Mouse (Mus musculus) small intestine, adult 2 months (tissue): ENCODE results near the gene Grip2. TPM values are rescaled to one million over a fixed set of nuclear protein-coding genes. Genes with fewer than 3 reads are reported as not detected.
A peak's percentile ranks its signal among the peaks of the same experiment; 100 is the strongest.

ENCODE experiments used
- H3K27ac ChIP-seq: fragments of 200-500 bp; 2 replicates; pipeline ENCODE4 v1.5.1; 2012; ENCODE audit warnings: low read depth, low read length, control low read depth, inconsistent platforms; ENCODE audit not compliant: insufficient read depth
- H3K27me3 ChIP-seq: fragments of 200-500 bp; 2 replicates; pipeline ENCODE4 v1.6.1; 2012; ENCODE audit warnings: mild to moderate bottlenecking, moderate library complexity, low read length, inconsistent platforms; ENCODE audit not compliant: control insufficient read depth, insufficient read depth
- H3K36me3 ChIP-seq: fragments of 200-500 bp; 2 replicates; pipeline ENCODE4 v1.6.1; 2012; ENCODE audit warnings: mild to moderate bottlenecking, low read length, control low read depth, inconsistent platforms; ENCODE audit not compliant: control insufficient read depth, insufficient read depth
- H3K4me1 ChIP-seq: fragments of 200-500 bp; 2 replicates; pipeline ENCODE4 v1.6.1; 2012; ENCODE audit warnings: low read length, inconsistent platforms, mixed read lengths; ENCODE audit not compliant: control insufficient read depth, insufficient read depth, insufficient read length
- H3K4me3 ChIP-seq: fragments of 200-500 bp; 2 replicates; pipeline ENCODE4 v1.5.1; 2012; ENCODE audit warnings: low read depth, mild to moderate bottlenecking, control low read depth, inconsistent platforms, low read length, moderate library complexity
- CTCF ChIP-seq: fragments of 200-500 bp; IDR thresholded peaks from 2 replicates; pipeline ENCODE4 v1.5.1; 2012; ENCODE audit warnings: low read depth, mild to moderate bottlenecking, control low read depth, inconsistent platforms, low read length, moderate library complexity, mixed read lengths; ENCODE audit not compliant: insufficient replicate concordance, insufficient read length; ENCODE audit errors: extremely low read depth
- POLR2A ChIP-seq: fragments of 200-500 bp; IDR thresholded peaks from 2 replicates; pipeline ENCODE4 v1.6.1; 2012; ENCODE audit warnings: low read depth, mild to moderate bottlenecking, control low read depth, inconsistent platforms, low read length, moderate library complexity
- WGBS: fragments of 180-500 bp; shearing (Covaris S2); methylation state at CpG from one replicate; pipeline ENCODE4 v1.1.7; 2018; 5-methylcytosine and 5-hydroxymethylcytosine counted together
- polyA plus RNA-seq: library from polyadenylated mRNA; depleted of rRNA; stranded (reverse); fragments of >200 nt; gene quantifications from 2 replicates; pipeline ENCODE4 v1.2.3, GENCODE M21; 2012

Grip2 gene
- polyA plus RNA-seq, 1 experiment = 0.82 TPM

DNA sequence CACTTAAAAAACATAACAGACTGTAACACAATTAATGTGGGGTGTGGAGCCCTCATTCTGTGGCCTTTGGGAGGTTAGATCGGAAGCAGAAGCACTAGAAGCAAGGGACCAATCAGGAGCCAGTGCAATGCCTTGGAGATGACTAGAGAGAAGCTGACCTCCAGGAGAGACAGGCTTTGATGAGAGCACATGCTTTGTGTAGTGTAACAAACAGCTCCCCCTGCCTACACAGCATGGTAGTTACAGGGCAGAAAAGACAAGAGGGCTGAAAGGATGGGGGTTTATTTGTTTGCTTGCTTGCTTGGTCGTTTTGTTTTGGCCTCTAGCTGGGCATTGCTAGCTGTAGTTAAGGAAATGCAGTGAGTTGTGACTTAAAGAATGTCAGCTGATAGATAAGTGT is 25.5 kb upstream of the Grip2 start:
- no peak overlapping the region for H3K27ac ChIP-seq
- 7% methylated on average over 2 of the region's 2 CpGs for WGBS
- no peak for TF ChIP-seq POLR2A
- no peak for TF ChIP-seq CTCF

GRCm38 (mm10) chr6:91843628-91844153 is 16.6 kb upstream of the Grip2 start:
- 0 out of 2 replicates have a peak overlapping the region, but pooled peaks have one; percentile 15 for H3K4me3 ChIP-seq
- no peak overlapping the region for H3K27ac ChIP-seq
- TF ChIP-seq CTCF = no peak
- TF ChIP-seq POLR2A = no peak
- H3K27me3 ChIP-seq = peaks cover 29% of the 10 kb centered on the region
- H3K36me3 ChIP-seq = no peaks in the 10 kb centered on the region
- peaks cover 4% of the 10 kb centered on the region; the same call in 1 of the 2 replicates for H3K4me1 ChIP-seq
- WGBS = 5% methylated on average over 65 of the region's 69 CpGs

More for the DNA sequence above, 25.5 kb upstream of the Grip2 start:
- H3K27me3 ChIP-seq = no peaks in the 10 kb centered on the region
- H3K4me3 ChIP-seq = no peak overlapping the region
- H3K4me1 ChIP-seq = no peaks in the 10 kb centered on the region
- no peaks in the 10 kb centered on the region for H3K36me3 ChIP-seq

GRCm38 (mm10) chr6:91842897-91843627 is 16.0 kb upstream of the Grip2 start:
- peaks cover 33% of the 10 kb centered on the region for H3K27me3 ChIP-seq
- no peaks in the 10 kb centered on the region for H3K36me3 ChIP-seq
- TF ChIP-seq POLR2A (no peak), CTCF (no peak)
- H3K4me1 ChIP-seq = peaks cover 4% of the 10 kb centered on the region; the same call in 1 of the 2 replicates
- 4% methylated on average over 46 of the region's 46 CpGs for WGBS
- H3K27ac ChIP-seq = no peak overlapping the region
- 0 out of 2 replicates have a peak overlapping the region, but pooled peaks have one; percentile 15 for H3K4me3 ChIP-seq

GRCm38 (mm10) chr6:91839010-91839871 is 12.2 kb upstream of the Grip2 start:
- no peak for TF ChIP-seq POLR2A
- no peak for TF ChIP-seq CTCF
- H3K36me3 ChIP-seq = no peaks in the 10 kb centered on the region
- H3K4me3 ChIP-seq = no peak overlapping the region
- no peak overlapping the region for H3K27ac ChIP-seq
- peaks cover 4% of the 10 kb centered on the region; the same call in 1 of the 2 replicates for H3K4me1 ChIP-seq
- 18% methylated on average over 23 of the region's 23 CpGs for WGBS
- H3K27me3 ChIP-seq = peaks cover 21% of the 10 kb centered on the region

DNA sequence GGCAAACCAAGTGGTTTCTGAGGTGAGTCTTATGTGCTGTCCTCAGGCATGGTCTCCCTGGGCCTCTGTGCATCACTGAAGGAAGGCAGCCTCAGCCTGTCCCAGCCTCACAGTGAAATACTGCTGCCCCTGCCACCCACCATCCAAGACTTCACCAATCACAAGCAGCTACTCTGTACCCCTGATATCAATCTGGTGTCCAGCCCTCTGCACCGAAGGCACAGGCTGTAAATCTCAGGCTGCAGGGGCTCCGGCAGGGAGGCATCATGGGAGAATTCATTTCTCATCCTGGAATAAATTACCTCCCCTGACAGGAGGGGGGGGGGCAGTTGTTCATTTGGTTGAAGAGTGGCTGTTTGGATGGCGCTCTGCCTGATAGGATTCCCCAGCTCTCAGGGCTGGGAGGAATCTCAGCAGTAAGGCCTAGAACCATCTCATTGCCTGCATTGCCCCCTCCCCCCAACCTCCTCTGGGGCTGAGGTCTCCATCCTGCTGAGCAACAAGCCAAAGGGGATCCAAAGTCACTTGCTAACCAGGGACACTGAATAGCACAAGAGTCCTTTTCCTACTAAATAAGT is 5.9 kb upstream of the Grip2 start:
- Histone ChIP-seq H3K4me1 (no peaks in the 10 kb centered on the region), H3K27ac (no peak overlapping the region), H3K4me3 (no peak overlapping the region), H3K36me3 (no peaks in the 10 kb centered on the region), H3K27me3 (0 out of 2 replicates have a peak, but pooled peaks cover 2% of the 10 kb centered on the region)
- TF ChIP-seq CTCF (no peak), POLR2A (no peak)
- WGBS = 51% methylated on average over 3 of the region's 3 CpGs

- H3K27ac ChIP-seq = no peak overlapping the region
- H3K27me3 ChIP-seq = 0 out of 2 replicates have a peak, but pooled peaks cover under 1% of the 10 kb centered on the region
- no peaks in the 10 kb centered on the region for H3K4me1 ChIP-seq
- no peak overlapping the region for H3K4me3 ChIP-seq
- TF ChIP-seq CTCF = no peak
- no peak for TF ChIP-seq POLR2A
- H3K36me3 ChIP-seq = no peaks in the 10 kb centered on the region
- 76% methylated on average over 5 of the region's 5 CpGs for WGBS
Measured at GRCm38 (mm10) chr6:91827926-91828325, 876 bp upstream of the Grip2 start.

GRCm38 (mm10) chr6:91818271-91818670 is 8.8 kb downstream of the Grip2 start:
- H3K4me3 ChIP-seq = no peak overlapping the region
- no peak overlapping the region for H3K27ac ChIP-seq
- no peaks in the 10 kb centered on the region for H3K27me3 ChIP-seq
- 61% methylated on average over 8 of the region's 8 CpGs for WGBS
- TF ChIP-seq CTCF (no peak), POLR2A (no peak)
- H3K36me3 ChIP-seq = no peaks in the 10 kb centered on the region
- no peaks in the 10 kb centered on the region for H3K4me1 ChIP-seq
